Mouse (Mus musculus) B cell, adult 2 months (primary cell): ENCODE results near the gene Grk6.

Experiments used
- DNase-seq, 2 experiments: peaks; one replicate each; pipeline ENCODE4 v3.0.0; 2022

Grk6 gene

DNA sequence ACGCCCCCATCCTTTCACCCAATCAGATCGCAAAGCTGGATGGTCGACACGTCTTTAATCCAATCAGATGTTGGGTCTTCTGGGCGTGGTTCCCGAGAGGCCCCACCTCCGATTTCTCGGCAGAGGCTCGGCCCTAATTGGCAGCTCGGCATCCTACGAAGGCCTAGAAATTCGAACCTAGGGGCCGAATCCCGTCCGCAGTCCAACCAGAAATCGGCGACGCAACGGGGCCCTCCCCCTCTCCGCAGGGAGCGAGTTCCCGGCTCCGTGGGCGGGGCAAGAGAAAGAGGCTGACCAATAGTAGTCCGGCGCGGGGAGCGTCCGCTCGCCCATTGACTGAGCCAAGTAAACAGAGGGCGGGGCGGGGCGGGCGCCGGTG is at the start of gene Grk6:
Gene Grk6, plus strand, starts transcription at position 136 of the 379 bp plus-strand sequence.
- DNase-seq: peak; percentile 98 to 99

DNA sequence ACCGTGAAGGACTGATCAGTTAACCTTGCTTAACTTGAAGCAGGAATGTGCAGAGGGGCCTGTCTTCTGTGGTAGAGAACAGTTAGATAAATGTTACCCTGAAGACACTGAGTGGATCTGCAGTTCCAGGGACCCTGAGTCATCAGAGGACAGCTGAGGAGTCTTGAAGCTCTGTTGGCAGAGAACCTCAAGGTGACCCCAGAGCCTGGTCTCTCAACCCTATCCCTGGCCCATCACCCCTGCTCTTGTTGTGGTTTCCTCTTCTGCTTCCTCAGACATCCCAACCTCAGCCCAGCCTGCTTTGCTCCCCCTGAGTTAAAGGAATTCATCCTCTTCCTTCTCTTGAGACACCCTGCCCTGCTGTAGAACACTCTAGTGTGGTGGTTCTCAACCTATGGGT is 46.8 kb upstream of the Grk6 start, which contains the start of gene Slc34a1:
Gene Slc34a1, plus strand, starts transcription at position 100 of the 400 bp plus-strand sequence.
- DNase-seq: no peak

DNA sequence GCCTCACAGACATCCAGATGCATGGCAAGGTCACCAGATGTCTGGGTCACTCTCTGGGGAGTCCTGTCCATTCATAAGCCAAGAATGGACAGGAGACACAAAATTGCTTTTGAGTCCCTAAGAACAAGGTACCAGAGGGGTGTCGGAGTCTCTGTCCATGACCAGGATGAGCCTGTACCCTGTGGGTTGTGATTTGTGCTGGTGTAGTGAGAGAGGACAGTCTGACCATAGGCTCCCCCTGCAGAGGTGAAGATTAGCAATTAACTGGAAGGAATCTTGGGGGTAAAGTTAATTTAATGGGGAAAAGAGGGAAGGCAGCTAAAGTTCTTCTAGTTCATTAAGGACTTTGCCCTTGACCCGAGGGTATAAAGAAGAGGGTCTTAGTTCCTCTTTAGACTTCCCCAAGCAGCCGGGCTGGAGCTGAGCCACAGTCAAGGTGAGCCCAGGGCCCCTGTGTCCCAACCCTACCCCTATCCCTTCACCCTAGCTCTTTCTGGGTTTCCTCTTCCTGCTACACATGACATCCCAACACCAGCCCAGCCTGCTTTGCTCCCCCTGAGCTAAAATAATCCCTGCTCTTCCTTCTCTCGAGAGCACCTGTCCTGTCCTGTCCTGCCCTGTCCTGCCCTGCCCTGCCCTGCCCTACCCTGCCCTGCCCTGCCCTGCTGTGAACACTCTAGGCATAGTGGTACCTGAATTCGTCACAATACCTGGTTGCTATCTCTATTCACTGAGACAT is 45.4 kb upstream of the Grk6 start:
- no peak for DNase-seq

DNA sequence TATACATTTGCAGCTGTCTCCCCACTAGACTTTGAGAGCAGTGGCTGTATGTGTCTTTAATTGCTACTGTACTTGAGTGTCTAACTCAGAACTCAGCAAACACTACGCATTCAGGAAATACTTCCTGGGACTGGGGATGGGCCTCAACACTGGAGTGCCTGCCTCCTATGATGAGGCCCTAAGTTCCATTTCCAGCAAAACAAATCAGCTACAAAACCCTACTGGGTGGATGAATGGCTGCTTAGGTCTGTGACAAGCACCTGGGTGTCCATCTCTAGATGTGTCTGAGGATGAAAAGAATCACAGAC is 44.9 kb upstream of the Grk6 start:
- no peak for DNase-seq

DNA sequence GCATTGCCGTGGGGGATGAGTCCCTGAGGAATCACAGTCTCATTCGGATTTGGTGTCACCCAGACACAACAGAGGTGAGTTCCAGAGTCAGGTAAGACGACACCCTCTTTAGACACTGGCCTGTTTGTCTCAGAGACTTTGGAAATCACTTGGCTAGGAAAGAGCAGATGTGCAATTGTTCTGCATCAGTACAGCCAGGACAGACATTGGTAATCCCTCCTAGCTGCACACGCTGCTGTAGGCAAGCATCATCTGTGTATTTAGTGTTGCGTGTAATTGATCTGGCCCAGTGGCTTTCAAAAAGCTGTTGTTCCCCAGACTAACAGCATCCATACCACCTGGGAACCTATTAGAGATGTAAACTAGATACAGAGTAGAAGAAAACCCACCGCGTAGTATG is 41.6 kb upstream of the Grk6 start:
- DNase-seq: no peak

DNA sequence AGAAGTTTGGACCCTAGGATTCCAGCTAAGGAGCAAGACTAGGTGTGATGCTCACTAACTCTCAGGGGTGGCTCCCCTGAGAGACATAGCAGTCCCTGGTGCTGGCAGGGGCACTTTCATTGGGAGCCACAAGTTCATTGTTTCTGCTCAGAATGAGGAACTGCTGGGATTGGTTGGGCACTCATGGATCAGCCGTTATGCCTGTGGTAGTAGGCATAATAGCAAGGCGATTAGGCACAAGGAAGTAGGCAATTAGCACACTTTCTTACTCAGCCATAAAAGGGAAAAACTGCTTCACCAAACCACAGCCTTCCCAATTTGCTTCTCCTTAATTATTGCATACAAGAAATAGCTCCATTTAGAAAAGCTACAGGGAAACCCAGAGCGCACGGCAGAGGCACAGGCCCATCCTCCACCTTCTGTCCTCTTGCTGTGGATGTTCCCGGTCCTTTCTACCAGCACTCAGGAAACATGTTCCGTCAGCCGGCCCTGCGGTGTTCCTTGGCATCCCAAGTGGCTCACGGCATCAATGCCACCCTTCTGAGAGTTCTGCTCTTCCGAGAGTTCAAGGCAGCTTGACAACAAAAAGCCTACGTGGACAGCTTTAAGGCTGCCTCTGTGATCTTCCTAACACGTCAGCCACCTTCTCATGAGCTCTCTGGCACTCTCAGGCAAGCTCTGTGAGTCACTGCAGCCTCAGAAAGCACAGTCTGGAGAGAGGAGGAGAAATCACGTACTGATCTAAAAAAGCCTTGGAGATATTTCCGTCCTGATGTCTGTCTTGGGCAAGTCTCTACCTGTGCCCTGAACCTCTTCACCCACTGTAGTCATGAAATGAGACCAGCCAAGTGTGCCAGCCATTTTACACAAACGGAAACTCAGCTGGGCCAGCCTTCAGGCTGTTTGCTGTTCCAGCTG is 40.7 kb upstream of the Grk6 start:
- DNase-seq: no peak

DNA sequence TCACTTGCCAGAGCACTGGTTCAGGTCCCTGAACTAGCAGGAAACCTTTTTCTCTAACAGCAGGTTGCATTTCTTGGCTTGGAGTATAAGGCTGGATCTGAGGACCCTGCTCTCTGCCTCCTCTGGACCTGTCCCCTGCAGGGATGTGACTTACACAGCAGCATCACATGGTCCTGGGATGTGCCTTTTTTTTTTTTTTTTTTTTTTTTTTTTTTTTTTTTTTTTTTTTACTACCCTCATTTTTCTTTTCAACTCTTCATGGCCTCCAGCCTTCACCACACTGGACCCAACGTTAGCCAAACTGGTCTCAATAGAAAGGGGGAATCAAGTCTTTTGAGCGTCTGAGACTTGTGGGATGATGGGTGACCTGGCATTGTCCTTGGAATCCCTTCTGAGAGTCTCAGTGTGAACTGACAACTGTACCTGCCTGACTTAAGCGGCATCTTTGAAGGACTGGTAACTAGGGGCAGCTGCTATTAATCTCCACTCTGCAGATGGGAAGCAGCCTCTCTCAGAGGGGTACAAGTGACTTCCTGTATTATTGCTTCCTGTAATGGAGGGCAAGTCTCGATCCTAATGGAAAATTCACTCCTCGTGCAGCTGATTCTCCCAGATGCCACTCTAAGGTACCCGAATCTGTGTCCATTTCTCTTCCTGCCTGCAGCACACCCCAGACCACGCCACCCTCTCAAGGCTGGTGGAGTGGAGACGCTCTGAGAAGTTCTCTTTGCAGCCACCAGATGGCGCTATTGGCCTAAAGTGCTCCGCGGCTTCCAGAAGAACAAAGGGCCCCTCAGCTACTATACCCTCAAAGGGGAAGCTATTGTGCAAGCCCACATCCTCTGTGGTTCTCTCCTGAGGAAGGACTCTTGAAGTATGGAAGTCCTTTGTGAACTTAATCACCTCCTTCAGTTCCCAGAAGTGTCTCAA is 39.8 kb upstream of the Grk6 start:
- peak; percentile 88 for DNase-seq

DNA sequence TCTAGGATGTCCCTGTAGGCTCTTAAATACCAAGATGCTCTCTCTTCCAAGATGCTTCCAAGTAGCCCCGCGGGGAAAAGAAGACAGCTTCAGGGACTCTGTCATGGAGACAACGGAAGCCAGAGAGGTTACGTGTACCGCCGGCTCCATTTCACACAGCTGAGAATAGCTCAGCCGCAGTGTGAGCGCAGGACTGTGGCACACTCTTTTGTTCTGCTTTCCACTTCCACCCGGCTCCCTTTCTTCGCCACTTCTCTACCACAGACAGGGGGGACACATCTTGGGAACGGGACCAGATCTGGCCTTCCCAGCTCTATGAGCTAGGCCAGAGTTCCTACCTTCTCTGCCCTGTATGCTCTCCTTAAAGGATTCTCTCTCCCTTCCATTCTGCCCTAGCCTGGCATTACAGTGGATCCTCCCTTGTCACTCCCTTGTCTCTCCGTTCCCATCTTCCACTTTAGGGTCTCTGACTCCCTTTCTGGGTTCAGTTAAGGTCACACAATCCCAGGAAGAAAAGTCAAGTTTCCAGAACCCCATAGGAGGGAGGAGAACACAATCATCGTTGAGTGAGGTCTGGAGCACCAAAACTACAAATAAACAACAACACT is 39.0 kb upstream of the Grk6 start:
- no peak for DNase-seq

DNA sequence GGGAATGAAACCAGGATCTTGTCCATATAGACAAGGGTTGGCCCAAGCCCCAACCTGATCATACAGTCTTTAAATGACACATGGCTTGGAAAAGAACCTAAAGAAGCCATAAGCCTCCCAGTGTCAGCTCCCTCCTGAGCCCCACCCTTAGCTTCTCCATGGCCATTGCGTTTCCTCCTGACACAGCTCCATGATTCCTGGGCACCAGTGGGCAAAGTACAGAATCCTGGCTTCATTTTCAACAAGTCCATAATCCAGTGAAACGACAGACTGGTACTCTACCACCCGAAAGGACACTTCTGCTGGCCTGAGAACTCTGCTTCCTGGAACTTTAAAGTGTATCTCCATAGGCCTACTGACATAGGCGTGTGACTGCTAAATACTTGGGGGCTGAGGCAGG is 37.5 kb upstream of the Grk6 start:
- no peak for DNase-seq

DNA sequence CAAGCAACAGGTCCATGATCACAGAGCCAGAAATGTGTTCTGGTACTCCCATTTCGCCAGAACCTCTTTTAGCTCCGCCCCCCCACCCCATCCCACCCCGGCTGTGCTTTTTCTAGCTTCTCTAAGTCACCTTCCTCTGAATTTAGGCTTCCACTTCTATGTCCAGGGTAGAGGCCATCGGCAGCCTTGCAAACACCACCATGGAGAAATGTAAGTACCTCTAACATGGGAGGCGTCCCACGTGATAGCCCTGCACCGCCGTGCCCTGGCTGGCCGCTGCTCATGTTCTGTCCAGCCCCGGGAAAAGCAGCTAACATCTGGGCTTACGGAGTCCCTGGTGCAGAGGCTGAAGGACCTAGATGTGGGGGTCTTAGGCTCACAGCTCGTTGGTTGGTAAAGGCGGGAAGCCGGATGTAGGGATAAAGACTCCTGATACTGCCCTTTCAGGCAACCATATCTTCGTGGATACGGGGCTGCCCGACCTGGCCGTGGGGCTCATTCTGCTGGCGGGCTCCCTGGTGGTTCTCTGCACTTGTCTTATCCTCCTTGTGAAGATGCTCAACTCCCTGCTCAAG is 36.2 kb upstream of the Grk6 start:
- DNase-seq: no peak

DNA sequence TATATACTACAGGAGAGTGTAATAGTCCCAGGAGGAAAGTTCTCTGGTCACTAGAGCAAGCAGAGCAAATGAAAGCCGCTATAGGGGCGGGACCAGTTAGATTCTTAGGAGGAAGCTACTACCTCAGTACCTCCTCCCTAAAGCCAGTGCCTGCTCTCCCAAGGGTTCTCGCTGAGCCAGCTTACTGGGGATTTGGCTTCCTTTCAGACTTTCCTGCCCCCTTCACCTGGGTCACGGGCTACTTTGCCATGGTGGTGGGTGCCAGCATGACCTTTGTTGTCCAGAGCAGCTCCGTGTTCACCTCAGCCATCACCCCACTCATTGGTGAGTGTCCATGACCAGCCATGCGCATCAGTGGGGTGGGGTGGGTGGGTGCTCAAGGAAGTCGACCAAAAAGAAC is 33.0 kb upstream of the Grk6 start:
- DNase-seq: peak in 1 of 2 experiments; percentile 12

DNA sequence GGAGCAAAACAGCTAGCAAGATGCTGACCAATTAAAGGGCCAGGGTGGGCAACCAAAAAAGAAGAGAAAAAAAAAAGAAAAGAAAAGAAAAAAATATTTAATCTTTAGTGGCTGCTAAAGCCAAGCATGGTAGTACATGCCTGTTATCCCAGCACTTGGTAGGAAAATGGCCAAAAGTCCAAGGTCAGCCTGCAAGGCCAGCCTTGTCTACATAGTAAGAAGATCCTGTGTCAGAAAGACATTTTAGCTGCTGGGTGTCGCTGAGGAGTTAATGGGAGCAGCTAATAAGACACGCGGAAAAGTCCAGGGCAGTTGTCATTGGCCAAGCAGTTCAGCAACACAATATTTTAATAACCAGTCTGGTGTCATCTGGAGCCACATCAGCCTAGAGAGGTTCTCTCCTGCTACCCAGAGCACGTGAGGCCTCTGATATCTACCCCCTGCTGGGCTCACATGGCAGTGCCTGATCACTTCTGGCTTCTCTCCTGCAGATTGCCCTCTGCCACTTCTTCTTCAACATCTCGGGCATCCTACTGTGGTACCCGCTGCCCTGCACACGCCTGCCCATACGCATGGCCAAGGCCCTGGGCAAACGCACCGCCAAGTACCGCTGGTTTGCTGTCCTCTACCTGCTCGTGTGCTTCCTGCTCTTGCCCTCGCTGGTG is 32.1 kb upstream of the Grk6 start:
- DNase-seq: peak; percentile 31 to 36

DNA sequence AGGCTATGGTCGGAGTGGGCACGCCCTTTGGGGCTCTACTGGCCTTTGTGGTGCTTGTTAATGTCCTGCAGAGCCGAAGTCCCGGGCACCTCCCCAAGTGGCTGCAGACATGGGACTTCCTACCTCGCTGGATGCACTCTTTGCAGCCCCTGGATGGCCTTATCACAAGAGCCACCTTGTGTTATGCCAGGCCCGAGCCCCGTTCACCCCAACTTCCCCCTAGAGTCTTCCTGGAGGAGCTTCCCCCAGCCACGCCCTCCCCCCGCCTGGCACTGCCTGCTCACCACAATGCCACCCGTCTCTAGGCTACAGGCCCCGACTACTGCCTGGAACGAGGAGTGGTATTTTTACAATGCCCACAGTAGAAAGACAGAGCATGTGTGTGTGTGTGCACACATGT is 31.5 kb upstream of the Grk6 start:
- DNase-seq: no peak

DNA sequence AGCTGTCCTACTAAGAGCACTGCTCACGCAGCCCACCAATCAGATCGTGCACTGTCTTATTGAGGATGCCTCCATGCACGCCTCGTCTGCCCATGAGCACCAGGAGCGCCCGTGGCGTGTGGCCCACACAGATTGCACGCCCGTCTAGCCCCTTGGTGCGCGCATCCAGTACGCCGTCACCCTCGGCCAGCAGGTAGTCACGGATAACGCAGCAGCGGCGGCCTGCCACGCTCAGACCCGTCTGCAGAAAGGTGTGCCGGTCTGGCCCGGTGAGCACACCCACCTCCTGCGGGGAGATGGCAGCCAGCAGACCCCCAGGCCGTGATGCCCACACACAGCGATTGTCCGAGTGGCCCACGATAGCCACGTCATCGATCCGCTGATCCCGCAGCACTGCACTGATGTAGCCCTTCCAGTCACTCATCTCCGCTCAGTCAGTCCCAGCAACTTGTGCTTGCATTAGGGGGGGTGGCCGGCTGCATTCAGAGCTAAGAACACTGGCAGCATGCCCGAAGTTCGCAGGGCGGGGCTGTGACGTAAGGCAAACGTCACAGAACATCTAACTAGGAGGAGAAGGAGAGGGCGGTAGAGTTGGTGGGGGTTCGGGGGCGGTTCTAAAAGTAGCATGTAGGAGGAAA is 30.0 kb upstream of the Grk6 start, which contains the start of gene Pfn3:
Gene Pfn3, minus strand, starts transcription at position 490 of the 638 bp plus-strand sequence.
- peak; percentile 38 to 42 for DNase-seq

DNA sequence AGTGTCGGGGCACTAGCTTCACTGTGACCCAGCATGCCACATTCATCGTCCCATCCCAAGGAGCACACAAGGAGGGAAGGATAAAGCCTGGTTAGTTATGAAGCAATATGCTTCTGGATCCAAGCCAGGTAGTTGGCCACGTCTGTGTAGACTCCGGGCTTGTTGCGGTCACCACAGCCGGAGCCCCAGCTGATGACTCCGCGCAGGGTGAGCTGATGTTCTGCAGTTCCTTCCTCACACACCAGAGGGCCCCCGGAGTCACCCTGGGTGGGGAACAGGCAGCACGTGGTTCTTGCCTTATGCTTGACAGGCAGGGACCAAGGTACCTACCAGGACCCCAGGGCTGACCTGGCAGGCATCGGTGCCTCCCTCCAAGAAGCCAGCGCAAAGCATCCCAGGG is 26.9 kb upstream of the Grk6 start:
- peak; percentile 97 to 98 for DNase-seq

DNA sequence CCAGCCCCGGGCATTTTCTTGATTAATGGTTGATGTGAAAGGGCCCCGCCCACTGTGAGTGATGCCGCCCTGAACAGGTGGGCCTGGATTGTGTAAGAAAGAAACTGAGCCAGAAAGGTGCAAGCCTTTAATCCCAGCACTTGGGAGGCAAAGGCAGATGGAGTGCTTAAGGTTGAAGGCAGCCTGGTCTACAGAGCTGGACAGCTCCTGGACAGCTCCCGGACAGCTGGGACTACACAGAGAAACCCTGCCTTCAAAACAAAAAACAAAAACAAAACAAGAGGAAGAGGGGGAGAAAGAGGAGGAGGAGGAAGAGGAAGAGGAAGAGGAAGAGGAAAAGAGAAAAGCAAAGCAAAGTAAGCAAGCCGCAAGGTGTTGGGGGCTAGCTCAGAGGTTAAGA is 25.7 kb upstream of the Grk6 start:
- no peak for DNase-seq

DNA sequence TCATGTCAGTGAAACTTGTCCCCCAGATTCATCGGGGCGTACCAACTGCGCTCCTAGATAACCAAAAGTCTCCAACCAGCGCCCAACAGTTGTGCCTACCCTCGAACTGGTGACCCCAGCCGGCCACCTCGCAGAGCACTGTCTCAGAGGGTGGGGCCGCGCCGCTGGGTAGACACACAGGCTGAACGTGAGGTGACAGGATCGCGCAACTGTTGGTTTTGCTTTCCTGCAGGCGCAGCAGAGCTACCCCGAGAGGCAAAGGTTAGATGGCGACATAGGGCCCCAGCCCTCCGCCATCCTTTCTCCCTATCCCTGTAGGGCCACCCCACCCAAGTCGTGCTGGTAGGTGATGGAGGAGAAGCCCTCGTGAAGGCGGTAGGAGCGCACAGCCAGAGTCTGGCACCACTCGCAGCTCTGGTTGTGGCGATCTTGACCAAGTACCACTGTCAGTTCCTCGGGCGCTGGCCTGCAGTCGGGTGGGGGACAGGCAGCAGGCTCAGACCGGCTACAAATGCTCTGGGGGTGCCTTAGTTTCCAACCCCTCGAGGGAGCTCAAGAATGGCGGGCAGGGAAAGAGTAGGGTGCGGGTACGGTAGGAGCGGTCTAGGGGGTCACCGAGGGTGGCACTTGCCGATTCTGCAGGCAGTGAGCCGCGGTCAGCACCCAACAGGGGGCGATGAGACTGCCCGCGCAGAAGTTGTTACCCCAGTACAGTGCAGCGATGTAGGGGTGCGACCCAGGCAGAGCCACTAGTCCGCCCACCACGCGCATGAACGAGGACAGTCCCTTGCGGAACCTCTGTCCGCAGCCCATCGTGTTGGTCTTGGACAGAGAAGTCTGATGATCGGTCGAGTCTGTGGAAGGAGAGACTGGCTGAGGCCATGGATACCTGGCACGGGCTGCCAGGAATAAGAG is 24.6 kb upstream of the Grk6 start:
- DNase-seq: no peak

DNA sequence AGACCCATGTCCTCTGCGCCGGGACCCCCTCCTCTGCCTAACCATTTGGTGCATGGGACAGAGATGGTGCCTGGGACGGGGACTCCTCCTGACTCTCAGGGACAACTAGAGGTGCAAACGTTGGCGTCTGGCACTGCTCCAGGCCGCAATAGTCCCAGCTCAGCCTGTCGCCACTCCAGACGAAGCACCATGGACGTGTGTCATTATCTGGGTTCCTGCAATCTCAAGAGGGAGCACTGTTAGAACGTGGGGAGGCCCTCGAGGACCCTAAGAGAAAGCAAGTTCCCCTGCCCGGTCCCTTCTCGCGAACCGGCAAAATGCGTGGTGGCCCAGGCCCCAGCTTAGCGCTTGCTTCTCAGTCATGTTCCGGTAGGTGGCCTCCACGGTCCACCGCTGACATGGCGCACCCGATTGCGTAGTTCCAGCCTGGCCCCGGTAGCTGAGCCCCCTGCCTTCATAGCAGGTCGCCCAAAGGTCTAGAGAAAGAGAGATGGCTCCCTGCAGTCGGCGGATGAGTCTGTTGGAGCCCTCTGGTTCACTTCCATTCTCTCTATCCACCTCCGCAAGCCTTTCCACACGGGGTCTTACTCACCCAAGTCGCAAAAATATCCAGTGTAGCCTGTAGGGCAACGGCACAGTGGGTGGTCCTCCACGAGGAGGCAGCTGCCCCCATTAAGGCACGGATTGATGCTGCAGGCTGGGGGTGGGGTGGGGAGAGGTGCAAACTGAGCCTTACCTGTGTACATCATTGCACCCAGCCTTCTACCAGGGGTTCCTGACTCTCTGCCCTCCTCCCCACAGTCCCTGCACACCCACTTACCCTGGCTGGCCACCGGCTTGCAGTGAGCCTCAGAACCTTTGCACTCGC is 23.7 kb upstream of the Grk6 start:
- peak; percentile 84 to 87 for DNase-seq

DNA sequence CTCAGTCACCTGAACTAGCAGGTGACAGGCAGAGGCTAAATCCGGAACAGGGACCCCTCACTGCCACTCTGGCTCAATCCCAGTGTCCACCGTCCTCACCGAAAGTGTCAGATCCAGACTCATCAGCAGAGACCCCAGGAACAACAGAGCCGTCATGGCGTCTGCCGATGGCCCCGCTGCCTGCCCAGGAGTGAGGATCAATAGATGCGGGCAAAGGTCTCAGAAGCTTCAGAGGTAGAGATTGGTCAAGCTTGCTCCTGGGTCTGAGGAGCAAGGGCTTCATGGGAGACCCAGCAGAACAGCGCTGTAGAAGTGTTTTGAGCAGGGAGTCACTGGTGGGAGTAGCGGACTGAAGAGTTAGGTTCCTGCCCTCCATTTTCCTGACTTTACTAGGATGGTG is 18.3 kb upstream of the Grk6 start, which contains the start of gene F12:
Gene F12, minus strand, starts transcription at position 181 of the 400 bp plus-strand sequence.
- DNase-seq: no peak
